Mouse (Mus musculus): Measurements from ENCODE around the gene Olfr463. TPM values are rescaled to one million over a fixed set of nuclear protein-coding genes. Genes with fewer than 3 reads are reported as not detected.
A peak's percentile ranks its signal among the peaks of the same experiment; 100 is the strongest.

The Olfr463 gene
- total RNA-seq, 2 experiments from 2014 or later, result not detected

DNA sequence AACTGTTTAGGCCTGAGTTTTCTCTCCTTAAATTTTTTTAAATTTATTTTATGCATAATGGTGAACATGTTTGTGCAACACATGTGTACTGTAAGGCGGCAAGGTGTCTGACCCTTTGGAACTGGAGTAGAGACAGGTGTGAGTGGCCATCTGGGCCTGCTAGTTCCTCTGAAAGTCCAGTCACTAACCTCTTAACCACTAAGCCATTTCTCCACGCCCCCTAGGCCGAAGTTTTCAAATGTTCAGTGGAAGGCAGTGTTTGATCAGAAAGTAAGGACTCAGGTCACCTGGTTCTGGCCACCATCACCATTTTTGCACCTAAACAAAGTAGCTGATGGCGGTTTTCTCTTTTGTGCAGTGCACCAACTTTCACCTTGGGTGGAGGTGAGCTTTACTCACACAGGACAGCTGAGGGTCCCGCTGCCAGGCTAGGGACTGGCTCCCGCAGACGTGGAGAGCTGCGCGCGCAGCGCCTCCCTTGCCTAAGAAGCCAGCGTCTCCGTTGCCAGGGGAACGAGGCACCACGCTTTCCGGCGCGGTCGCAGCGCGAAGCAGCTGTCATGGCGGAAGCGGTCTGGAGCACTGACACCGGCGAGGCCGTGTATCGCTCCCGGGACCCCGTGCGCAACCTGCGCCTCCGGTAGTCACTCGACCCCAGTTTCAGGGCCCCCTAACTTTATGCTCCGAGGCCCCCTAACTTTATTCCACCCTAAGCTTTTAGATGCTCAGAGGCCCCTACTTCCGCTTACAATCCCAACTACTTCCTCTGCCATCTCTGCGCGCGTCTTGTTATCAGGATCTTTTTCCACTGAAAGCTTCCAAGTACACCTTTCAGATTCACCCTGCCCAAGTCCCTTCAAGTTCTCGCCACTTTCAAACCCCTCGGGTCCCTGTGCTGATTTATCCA is 44.2 kb downstream of the Olfr463 start, which contains the start of gene Mks1:
Mks1 (plus strand) TSS at position 526 of the 907 bp plus-strand sequence.
- DNase-seq (ENCODE audit: low spot score in 2 of 2), result peak; percentile 93
- intact Hi-C loops (cut with DNase I), result no loop called here

- no peak for DNase-seq (ENCODE audit: low spot score in 2 of 2)
- intact Hi-C loops (cut with DNase I), result no loop called here
These were observed 49.3 kb downstream of the Olfr463 start for GRCm38 (mm10) chr11:87847884-87848283.

- intact Hi-C loops (cut with DNase I), result no loop called here
- DNase-seq (ENCODE audit: low spot score in 2 of 2), result no peak
These were observed 50.1 kb downstream of the Olfr463 start for GRCm38 (mm10) chr11:87846968-87847600.

Other genes starting within 250 kb of the Olfr463 start
- 1 to 10 TPM; 2.8 to 2.9 TPM for gene Rnf43, start 234.7 kb downstream of the Olfr463 start, total RNA-seq (2021)
- 10 to 100 TPM; 67.7 to 83.3 TPM for gene Supt4a, start 159.8 kb downstream of the Olfr463 start, total RNA-seq (2021)
- gene Tspoap1, start 136.8 kb downstream of the Olfr463 start, total RNA-seq (2021), result 100 to 1,000 TPM; 158 to 214 TPM
- gene Mpo, start 103.8 kb downstream of the Olfr463 start, total RNA-seq (2021), result not detected
- gene Lpo, start 69.1 kb downstream of the Olfr463 start, total RNA-seq (2021), result under 1 TPM; 0.29 to 0.39 TPM
- gene Mks1, start 44.2 kb downstream of the Olfr463 start, total RNA-seq (2021), result 1 to 10 TPM; 4.0 to 8.0 TPM
- under 1 TPM in 1 of 2 experiments, not detected in 1; 0.17 TPM for gene Epx, start 21.9 kb downstream of the Olfr463 start, total RNA-seq (2021)
- not detected for gene Olfr462, start 5.1 kb downstream of the Olfr463 start, total RNA-seq (2021)
- 1 to 10 TPM; 2.7 to 4.5 TPM for gene Olfr464, start 23.6 kb upstream of the Olfr463 start, total RNA-seq (2021)
- 100 to 1,000 TPM; 539 to 592 TPM for gene Dynll2, start 90.1 kb upstream of the Olfr463 start, total RNA-seq (2021)
- gene Srsf1, start 150.0 kb upstream of the Olfr463 start, total RNA-seq (2021), result 100 to 1,000 TPM; 153 to 205 TPM
- 10 to 100 TPM; 24.4 to 26.2 TPM for gene Vezf1, start 170.9 kb upstream of the Olfr463 start, total RNA-seq (2021)
- 10 to 100 TPM; 23.9 to 31.7 TPM for gene Cuedc1, start 200.7 kb upstream of the Olfr463 start, total RNA-seq (2021)